Mouse (Mus musculus) retina, embryonic 14.5 days (tissue): ENCODE measurements around the gene Gm20870.
"Not testable (repeated sequence)": the region's sequence is repeated elsewhere in the genome, so short reads cannot be mapped to it uniquely, and the experiment has no call there.

Source experiments
- DNase-seq: peaks from one replicate; pipeline ENCODE4 v3.0.0-alpha.2; 2015; ENCODE audit warnings: low spot score

The Gm20870 gene

GRCm38 (mm10) chrY:71691743-71692142 is at the start of gene Gm20870:
Gene Gm20870, plus strand, starts transcription at chrY:71692043.
- not testable (repeated sequence) for DNase-seq
